Mouse (Mus musculus) thymus, postnatal 36 days (tissue): ENCODE data around the gene Cd33.

Experiments used
- DNase-seq, 2 experiments: peaks; one replicate each; pipeline ENCODE4 v3.0.0; 2022; ENCODE audit warnings: mixed read lengths in 2 of 2

Cd33 gene

DNA sequence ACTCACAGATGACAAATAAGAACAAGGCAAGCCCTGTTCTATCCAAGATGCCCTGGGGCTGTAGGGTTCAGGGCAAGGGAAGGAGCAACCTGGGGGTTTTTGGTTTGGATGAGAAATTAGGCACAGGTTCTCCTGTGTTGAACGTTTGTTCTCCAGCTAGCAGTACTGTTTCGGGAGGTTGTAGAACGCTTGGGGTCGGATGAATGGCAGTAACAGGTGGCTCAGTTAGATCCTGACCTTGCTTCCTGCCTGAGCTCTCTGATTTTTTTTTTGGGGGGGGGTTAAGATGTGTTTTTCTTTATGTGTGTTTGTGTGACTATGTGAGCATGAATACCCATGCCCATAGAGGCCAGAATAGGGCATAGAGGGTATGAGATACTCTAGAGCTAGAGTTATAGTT lies 31.7 kb downstream of the Cd33 start:
- DNase-seq: no peak

DNA sequence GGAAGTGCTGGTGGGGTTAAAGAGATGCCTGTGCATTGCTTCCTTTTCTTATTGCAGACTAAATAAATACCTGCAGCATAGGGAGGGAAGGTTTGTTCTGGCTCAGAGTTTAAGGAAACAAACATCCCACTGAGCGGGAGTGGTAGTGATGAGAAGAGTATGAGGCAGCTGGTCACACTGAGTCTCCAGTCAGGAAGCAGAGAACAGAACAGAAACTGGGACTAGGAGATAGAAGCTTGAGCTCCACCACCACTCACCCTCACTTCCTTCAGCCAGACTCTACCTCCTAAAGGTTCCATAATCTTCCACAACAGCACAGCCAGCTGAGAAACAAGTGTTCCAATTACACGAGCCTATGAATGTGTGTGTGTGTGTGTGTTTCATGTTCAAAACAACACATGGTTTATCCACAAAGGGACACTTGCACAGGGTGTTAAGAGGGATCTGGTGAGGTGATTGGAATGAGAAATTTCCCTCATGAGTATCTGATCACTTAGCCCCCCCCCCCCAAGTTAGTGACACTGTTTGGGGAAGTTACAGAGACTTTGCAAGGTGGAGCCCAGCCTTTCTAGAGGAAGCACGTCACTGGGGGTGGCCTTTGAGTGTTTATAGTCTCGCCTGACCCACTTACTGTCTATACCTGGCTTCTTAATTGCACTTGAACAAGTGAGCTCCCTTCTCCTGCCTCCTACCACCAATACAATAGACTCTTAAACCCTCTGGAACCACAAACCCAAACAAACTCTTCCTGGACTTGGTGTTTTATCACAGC lies 32.3 kb downstream of the Cd33 start:
- no peak for DNase-seq

DNA sequence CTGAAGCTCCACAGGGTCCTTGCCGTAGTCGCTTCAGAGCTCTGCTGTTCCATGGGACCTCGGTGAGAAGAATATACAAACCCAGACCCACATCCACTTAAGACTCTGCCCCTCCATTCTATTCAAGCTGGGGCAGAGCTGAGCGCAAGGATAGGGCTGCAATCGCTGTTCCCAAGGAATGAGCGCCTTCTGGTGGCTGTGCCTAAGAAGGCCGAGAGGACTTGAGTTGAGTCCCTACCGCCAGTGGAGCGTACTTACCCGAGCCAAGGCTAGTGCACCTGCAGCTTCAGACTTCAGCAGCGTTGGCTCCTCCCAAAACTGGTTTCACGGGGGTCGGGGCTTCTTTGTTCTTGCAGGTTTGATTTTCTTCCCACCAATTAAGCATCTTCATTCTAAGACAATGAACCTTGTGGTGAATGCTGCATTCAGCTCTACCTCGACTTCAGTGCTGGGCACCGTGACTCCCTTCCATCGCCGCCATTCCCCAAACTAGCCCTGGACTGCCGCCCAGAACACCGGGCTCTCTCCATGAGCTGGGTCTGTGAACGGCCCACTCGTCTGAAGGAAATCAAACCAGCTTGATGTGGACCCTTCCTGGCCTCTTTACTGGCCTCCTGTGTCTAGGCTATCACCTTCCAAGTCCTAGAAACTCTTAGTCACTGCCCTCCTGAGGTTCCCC lies 48.7 kb downstream of the Cd33 start:
- no peak for DNase-seq

DNA sequence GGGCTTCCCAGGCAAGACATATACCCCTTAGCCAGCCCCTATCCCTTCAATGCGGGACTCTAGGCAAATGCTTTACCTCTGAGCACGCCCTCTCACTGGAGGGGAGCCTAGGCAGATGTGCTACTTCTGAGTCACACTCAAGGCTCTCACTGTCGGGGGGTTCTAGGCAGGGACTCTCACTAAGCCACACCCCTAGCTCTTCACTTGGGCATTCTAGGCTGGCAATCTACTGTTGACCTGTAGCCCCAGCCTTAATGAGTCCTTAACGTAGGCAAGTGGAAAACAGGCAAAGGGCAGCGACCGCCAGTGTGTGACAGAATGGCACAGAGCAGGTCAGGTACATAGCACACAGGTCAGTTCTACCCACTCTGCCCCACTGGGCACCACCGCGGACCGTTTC lies 53.4 kb downstream of the Cd33 start:
- DNase-seq: no peak

DNA sequence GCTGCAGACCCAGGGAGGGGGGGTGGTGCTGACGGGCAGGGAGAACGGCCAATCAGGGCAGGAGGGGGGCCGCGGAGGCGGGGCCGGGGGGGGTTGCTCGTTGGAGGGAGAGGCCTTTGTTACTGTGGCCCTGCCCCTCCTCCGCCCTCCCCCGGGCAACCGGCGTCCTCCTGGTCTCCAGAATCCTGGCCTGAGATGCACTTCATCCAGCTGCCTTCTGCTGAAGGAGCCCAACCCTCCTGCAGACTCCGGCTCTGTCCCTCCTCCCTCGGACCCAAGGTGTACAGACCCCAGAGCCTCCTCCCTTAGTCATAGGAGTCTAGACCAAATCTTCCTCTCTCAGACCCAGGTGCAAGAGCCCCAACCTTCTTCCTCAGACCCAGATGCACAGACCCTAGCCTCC lies 54.0 kb downstream of the Cd33 start:
- DNase-seq: no peak

DNA sequence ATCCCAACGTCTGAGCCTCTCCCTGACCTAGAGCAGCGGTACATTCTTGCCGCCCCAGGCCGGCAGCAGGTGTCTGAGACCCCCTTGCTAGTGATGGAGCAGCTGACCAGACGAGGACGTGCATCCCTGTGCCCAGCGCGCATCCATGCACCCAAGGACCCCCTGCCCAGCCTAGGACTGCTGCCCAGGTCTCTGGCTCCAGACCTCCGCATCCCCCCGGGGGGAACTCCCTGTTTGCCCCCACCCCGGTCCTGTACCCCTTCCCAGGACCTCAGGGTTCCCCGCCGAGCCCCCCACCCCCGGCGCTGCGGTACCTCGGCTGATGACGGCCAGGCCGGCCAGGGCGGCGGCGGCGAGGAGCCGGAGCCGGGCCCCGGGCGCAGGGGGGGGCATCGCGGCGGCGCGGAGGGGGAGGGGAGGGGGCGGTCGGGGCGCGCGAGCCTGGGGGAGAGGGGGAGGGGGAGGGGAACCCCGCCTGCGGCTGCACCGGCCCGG lies 54.5 kb downstream of the Cd33 start, which contains the start of gene Iglon5:
Iglon5 (minus strand) TSS at position 445 of the 495 bp plus-strand sequence.
- no peak for DNase-seq

DNA sequence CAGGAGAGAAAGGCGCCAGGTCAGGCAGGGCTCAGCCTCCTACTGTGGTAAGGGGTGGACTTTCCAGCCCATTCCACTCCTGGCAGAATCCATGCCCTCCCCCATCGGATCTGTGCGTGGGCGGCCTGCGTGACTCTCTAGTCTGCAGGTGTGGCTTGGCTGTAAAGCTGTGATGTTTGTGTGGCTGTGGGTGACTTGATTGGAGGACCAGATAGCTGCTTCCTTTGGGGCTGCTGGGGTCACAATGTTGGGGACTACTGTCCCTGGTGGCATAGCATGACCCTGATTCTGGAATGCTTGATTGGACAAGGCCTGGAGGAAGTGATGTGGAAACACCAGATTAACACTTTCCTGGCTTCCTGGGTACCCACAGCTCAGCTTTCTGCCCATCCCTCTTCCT lies 55.6 kb downstream of the Cd33 start:
- no peak for DNase-seq

DNA sequence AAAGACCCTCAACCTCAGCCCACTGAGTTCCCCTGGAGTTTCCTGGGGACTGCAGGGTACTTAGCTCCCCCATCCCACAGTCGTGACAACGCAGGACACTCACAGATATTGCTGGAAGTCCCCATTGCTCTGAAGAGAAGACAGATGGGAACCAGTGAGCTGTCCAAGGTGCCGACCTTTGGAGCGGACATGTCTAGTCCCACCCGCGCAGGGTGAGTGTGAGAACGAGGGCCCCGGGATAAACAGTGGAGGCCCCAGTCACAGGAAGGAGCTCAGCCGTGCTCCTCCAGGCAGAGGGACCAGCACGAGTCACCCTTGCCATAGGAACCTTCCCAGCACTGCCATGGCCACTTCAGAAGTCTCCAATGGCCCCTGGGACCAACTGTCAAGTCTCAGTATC lies 61.0 kb downstream of the Cd33 start:
- DNase-seq: no peak

DNA sequence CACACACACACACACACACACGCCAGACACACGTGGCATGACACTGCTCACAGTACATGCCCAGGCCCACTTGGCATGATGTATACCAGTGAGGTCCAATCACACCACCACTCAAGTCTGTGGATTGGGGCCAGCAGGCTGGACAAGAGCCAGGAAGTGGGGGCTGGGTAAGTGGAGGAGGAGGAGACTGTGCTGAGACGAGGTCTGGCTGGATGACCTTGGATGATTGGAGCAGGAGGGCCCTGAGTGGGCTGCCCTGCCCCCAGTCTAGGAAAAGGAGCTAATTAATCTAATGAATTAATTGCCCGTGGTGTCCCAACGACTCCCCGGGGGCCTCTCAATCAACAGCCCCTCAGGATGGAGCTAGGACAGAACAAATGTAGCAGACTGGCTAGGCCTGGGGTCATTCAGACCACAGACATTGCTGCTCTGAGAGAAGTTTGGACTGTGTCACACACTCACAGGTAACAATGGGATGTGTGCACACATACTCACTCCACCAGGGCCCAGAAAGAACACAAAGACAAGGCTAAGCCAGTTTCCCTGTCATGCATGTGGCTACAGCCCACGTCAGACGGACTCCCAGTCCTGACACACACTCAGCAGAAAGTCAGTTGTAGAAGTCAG lies 62.0 kb downstream of the Cd33 start:
- no peak for DNase-seq

DNA sequence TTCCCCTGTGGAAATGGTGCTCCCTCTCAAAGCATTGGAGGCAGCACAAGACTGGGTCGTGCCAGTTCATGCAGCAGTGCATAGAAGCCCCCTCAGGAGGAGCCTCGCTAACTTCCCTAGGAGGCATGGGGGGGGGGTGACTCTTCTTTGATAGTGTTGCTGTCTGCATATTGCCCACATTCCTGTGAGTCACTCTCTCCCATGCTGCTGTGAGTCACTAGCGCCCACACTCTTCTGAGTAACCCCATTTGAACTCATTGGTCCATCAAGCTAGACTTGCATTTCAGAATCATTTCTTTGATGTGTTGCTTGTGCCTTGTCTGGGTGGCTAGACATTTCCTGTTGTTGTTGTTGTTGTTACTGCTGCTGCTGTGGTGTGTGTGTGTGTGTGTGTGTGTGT lies 63.0 kb downstream of the Cd33 start:
- no peak for DNase-seq

DNA sequence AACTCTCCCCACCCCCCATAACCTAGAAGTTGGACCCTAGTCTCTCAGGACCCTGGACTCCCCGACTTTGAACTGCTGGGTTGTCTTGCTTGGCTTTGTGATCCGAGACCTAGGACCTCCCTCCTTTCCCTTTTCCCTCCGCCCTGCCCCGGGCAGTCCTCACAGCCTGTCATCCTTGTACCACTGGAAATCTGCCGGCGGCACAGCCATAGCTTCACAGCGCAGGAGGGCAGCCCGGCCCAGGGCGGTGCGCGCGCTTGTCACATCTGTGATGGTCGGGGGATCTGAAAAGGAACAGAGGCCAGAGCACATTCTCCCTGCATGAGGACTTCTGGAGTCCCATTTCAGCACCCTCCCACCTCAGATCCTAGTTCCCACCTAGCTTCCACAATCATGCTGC lies 67.9 kb downstream of the Cd33 start:
- no peak for DNase-seq

DNA sequence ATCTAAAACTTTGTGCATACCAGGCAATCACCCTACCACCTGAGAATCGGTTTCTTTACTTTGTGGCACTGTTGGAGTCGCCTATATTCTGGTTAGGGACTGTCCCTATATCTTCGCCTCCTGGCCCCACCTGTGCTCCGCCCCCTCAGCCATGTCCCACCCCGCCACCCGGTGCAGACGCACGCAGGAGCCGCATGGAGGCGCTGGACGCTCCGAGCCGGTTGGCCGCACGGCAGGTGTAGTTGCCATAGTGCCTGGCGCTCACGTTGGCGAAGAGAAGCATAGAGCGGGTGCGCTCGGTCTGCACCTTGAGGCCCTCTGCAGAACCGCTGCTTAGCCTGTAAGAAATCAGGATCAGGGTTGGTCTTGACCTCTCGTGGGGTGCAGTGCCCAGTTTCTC lies 68.5 kb downstream of the Cd33 start:
- peak in 1 of 2 experiments; percentile 13 for DNase-seq
